Mouse (Mus musculus) hindbrain, postnatal 0 days (tissue): ENCODE results near the gene Prkag2. TPM values are rescaled to one million over a fixed set of nuclear protein-coding genes. Genes with fewer than 3 reads are reported as not detected.

Experiments used
- ATAC-seq: fragments of 200-750 bp; cut with Nextera tagmentation; 2 replicates; pipeline ENCODE4 v1.8.0; 2017; ENCODE audit warnings: mild to moderate bottlenecking, moderate TSS enrichment, moderate library complexity
- DNase-seq: peaks from one replicate; pipeline ENCODE4 v3.0.0-alpha.2; 2015; ENCODE audit warnings: low spot score
- H3K27ac ChIP-seq: fragments of 300-500 bp; sonication (generic); 2 replicates; pipeline ENCODE4 v1.5.1; 2014; ENCODE audit warnings: mild to moderate bottlenecking
- H3K27me3 ChIP-seq: fragments of 300-500 bp; sonication (generic); 2 replicates; pipeline ENCODE4 v1.6.1; 2014; ENCODE audit warnings: low read length, mixed read lengths; ENCODE audit not compliant: insufficient read depth
- H3K36me3 ChIP-seq: fragments of 300-500 bp; sonication (generic); 2 replicates; pipeline ENCODE4 v1.6.1; 2014; ENCODE audit warnings: low read length, mixed read lengths; ENCODE audit not compliant: insufficient read depth
- H3K4me1 ChIP-seq: fragments of 300-500 bp; sonication (generic); 2 replicates; pipeline ENCODE4 v1.6.1; 2014; ENCODE audit warnings: antibody characterized with exemption, low read length, mixed read lengths; ENCODE audit not compliant: insufficient read depth
- H3K4me2 ChIP-seq: fragments of 300-500 bp; sonication (generic); 2 replicates; pipeline ENCODE4 v1.6.1; 2014; ENCODE audit warnings: low read depth, mild to moderate bottlenecking, low read length, moderate library complexity, mixed read lengths
- H3K4me3 ChIP-seq: fragments of 300-500 bp; sonication (generic); 2 replicates; pipeline ENCODE4 v1.5.1; 2014; ENCODE audit warnings: low read length
- H3K9ac ChIP-seq: fragments of 300-500 bp; sonication (generic); replicated peaks from 2 replicates; pipeline ENCODE4 v1.6.1; 2014; ENCODE audit warnings: mild to moderate bottlenecking, low read length, moderate library complexity, mixed read lengths
- H3K9me3 ChIP-seq: fragments of 300-500 bp; sonication (generic); 2 replicates; pipeline ENCODE4 v1.6.1; 2016; ENCODE audit warnings: low read length, mixed read lengths
- CTCF ChIP-seq: IDR thresholded peaks from 2 replicates; pipeline ENCODE4 v1.5.1; 2016; ENCODE audit warnings: antibody characterized with exemption, control low read depth, low read depth
- WGBS: fragments of 180-500 bp; shearing (Covaris S2); extraction: QIAGEN DNeasy Blood & Tissue Kit; methylation state at CpG from one replicate; pipeline ENCODE4 v1.1.7; 2014; 5-methylcytosine and 5-hydroxymethylcytosine counted together
- polyA plus RNA-seq: library from polyadenylated mRNA; unstranded; fragments of >200 nt; fragmentation: Nextera tagmentation; extraction: Ambion mirVana; gene quantifications from 2 replicates; pipeline ENCODE4 v1.2.1, GENCODE M21; 2015
- total RNA-seq: library from RNA; depleted of rRNA; stranded (reverse); fragments of >200 nt; gene quantifications from 2 replicates; pipeline ENCODE4 v1.2.3, GENCODE M21; 2014

The Prkag2 gene
- total and polyA plus RNA-seq, 2 experiments from 2014 or later, result 38.3 to 86.4 TPM

DNA sequence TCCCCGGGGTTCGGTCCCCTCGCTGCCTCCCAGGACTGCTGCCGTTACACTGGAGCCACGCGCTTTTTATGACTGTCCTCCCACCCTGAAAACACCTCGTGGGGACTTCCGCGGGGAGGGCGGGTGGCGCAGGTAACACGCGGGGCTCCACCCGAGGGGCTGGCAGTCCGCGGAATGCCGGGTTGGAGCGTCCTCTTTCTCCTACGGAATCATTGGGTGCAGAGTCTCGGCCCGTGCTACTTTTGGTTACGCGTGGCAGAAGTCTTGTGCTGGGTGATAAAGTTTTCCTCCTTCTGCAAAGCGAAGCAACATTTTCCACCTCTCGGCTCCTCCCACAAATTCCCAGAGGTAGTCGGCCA is 306 bp downstream of the Prkag2 start:
- WGBS, result under 1% methylated on average over 26 of the region's 26 CpGs
- no peaks in the 10 kb centered on the region for H3K27me3 ChIP-seq
- H3K4me3 ChIP-seq, result peak overlapping the region; percentile 48
- H3K4me1 ChIP-seq, result no peaks in the 10 kb centered on the region
- no peak overlapping the region; the same call in 1 of the 2 replicates for H3K27ac ChIP-seq
- no peaks in the 10 kb centered on the region for H3K9me3 ChIP-seq
- H3K4me2 ChIP-seq, result peak overlapping the region; percentile 98
- peak overlapping the region; percentile 53 for H3K9ac ChIP-seq
- DNase-seq, result no peak
- peak; percentile 8; the same call in 1 of the 2 replicates for ATAC-seq
- TF ChIP-seq CTCF, result no peak
- no peaks in the 10 kb centered on the region for H3K36me3 ChIP-seq

- no peak overlapping the region; the same call in 1 of the 2 replicates for H3K27ac ChIP-seq
- H3K9me3 ChIP-seq, result no peaks in the 10 kb centered on the region
- DNase-seq (peak; percentile 59), ATAC-seq (peak; percentile 77)
- no peaks in the 10 kb centered on the region for H3K27me3 ChIP-seq
- peak overlapping the region; percentile 48 for H3K4me3 ChIP-seq
- peak overlapping the region; percentile 98 for H3K4me2 ChIP-seq
- peak overlapping the region; percentile 53 for H3K9ac ChIP-seq
- no peaks in the 10 kb centered on the region for H3K4me1 ChIP-seq
- H3K36me3 ChIP-seq, result no peaks in the 10 kb centered on the region
- WGBS, result under 1% methylated on average over 45 of the region's 45 CpGs
- peak; percentile 12; the same call in 1 of the 2 replicates for TF ChIP-seq CTCF
Observed at GRCm38 (mm10) chr5:25099367-25100156, 880 bp downstream of the Prkag2 start.

DNA sequence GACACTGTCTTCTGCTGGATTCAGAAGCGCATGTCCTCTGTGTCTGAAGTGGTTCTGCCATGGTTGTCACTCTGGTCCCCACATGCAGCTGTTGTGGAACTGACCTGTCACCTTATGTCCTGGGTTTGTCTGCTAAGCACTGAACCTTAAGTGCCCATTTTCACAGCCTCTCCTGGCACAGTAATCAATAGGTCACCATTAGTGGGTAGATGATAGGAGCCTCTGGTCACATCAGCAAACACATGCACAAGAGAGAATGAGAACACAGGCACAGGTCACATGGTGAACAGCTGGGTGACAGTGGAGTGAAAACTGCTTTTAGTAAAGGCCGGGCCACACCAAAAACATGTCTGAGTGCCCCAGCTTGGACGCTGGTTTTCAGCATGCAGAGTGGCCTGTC is 2.6 kb downstream of the Prkag2 start:
- Histone ChIP-seq H3K9me3 (no peaks in the 10 kb centered on the region), H3K36me3 (no peaks in the 10 kb centered on the region), H3K9ac (no peak overlapping the region), H3K27me3 (no peaks in the 10 kb centered on the region), H3K4me1 (no peaks in the 10 kb centered on the region), H3K27ac (no peak overlapping the region), H3K4me3 (no peak overlapping the region), H3K4me2 (peak overlapping the region; percentile 98; the same call in 1 of the 2 replicates)
- WGBS, result 82% methylated on average over 3 of the region's 3 CpGs
- ATAC-seq (no peak), DNase-seq (no peak)
- no peak for TF ChIP-seq CTCF

DNA sequence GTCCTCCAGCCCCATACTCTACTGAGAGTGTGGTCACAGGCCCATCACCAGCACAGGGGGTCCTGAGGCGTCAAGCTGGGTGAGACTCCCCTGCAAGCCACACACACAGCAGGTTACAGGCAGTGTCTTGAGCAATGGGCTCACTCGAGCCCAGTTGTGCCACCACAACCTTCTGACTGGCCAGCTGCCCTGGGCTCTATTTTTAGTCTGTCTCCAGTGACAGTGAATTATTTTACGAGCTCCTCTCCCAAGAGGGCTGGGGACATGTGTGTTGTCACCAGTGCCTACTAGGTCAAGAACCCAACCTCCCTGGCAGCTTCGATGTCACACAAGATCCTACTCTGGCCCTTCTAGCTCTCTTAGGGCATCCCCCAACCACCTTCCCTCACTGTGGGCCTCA is 4.0 kb downstream of the Prkag2 start:
- H3K9me3 ChIP-seq, result no peaks in the 10 kb centered on the region
- 76% methylated on average over 4 of the region's 4 CpGs for WGBS
- DNase-seq, result no peak

DNA sequence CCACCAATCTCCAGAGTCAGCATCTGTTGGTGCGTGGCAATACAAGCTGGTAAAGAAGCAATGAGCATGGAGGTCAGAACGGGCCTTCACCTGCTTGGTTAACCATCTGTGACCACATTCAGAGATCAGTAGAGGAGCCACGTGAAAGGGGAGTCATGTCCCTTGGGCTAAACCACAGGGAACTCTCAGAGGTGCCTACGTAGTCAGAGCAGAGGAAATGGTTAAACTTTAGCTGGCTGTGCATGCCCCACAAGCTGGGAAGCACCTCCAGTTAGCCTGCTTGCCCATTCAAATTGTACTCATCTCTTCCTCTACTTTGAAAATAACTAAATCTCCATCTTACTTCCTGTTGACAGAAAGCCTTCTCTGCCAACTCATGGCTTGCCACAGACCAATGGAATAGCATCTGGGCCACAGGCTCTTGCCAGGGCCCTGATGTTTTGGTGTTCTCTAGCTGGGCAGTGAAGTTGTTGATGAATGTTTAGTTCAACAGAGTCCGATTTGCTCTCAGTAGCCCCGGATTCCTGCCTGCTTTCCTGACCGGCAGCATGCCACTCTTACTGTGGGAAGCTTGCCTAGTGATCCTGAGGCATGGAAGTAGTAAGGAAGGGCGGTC is 7.7 kb downstream of the Prkag2 start:
- Histone ChIP-seq H3K4me1 (no peaks in the 10 kb centered on the region), H3K36me3 (no peaks in the 10 kb centered on the region), H3K9ac (no peak overlapping the region), H3K9me3 (no peaks in the 10 kb centered on the region), H3K27ac (no peak overlapping the region), H3K27me3 (no peaks in the 10 kb centered on the region), H3K4me3 (no peak overlapping the region), H3K4me2 (no peak overlapping the region)
- ATAC-seq (no peak), DNase-seq (no peak)
- no peak for TF ChIP-seq CTCF
- WGBS, result 69% methylated on average over 8 of the region's 8 CpGs

More for the DNA sequence above, 4.0 kb downstream of the Prkag2 start:
- no peak overlapping the region for H3K4me3 ChIP-seq
- H3K4me1 ChIP-seq, result no peaks in the 10 kb centered on the region
- H3K36me3 ChIP-seq, result no peaks in the 10 kb centered on the region
- no peak for ATAC-seq
- no peak overlapping the region for H3K4me2 ChIP-seq
- H3K9ac ChIP-seq, result no peak overlapping the region
- H3K27me3 ChIP-seq, result no peaks in the 10 kb centered on the region
- no peak overlapping the region for H3K27ac ChIP-seq
- TF ChIP-seq CTCF, result no peak

GRCm38 (mm10) chr5:25089258-25089972 is 11.0 kb downstream of the Prkag2 start:
- no peaks in the 10 kb centered on the region for H3K27me3 ChIP-seq
- peaks cover 11% of the 10 kb centered on the region for H3K4me1 ChIP-seq
- no peaks in the 10 kb centered on the region for H3K9me3 ChIP-seq
- no peak overlapping the region for H3K4me3 ChIP-seq
- H3K4me2 ChIP-seq, result no peak overlapping the region
- no peak for ATAC-seq
- H3K27ac ChIP-seq, result no peak overlapping the region
- no peak for TF ChIP-seq CTCF
- H3K9ac ChIP-seq, result no peak overlapping the region
- DNase-seq, result peak; percentile 36
- no peaks in the 10 kb centered on the region for H3K36me3 ChIP-seq
- 72% methylated on average over 6 of the region's 6 CpGs for WGBS
